Comparison of ENCODE assay signal across 23 mouse cellular contexts in genomic region chr10:31441491-31441890, GRCm38 (mm10). TPM values are rescaled to one million over a fixed set of nuclear protein-coding genes. Genes with fewer than 3 reads are reported as not detected.
DNase-seq lines count a peak whose midpoint lies in the region.
"Had no signal": no experiment of that assay in that cellular context is flagged by ENCODE, and none has a peak within 500 bp of the region (broad histone marks: within the 10 kb centered on the region; RNA-seq: fewer than 3 reads in every experiment).

No protein-coding gene starts in this region.

- H3K36me3 ChIP-seq in heart, embryonic 10.5 days, result no peaks in the 10 kb centered on the region
- H3K36me3 ChIP-seq: embryonic facial prominence, embryonic 10.5 days; embryonic facial prominence, embryonic 12.5 days; forebrain, embryonic 10.5 days; forebrain, embryonic 12.5 days; G1E had no signal

- H3K27me3 ChIP-seq in heart, embryonic 10.5 days (ENCODE audit: insufficient read depth, poor library complexity, severe bottlenecking), result no peaks in the 10 kb centered on the region
- H3K27me3 ChIP-seq: CH12.LX; embryonic facial prominence, embryonic 12.5 days; forebrain, embryonic 12.5 days had no signal

- H3K4me3 ChIP-seq in heart, embryonic 10.5 days, result no peak overlapping the region
- H3K4me3 ChIP-seq: embryonic facial prominence, embryonic 10.5 days; embryonic facial prominence, embryonic 12.5 days; forebrain, embryonic 10.5 days; forebrain, embryonic 12.5 days had no signal

- intact Hi-C loops in gastrocnemius, postnatal 14 days (cut with DNase I; ENCODE audit: low total_unique reads), result loop anchor here (10.0 kb wide), 1 partner anchor 617 kb away; no protein-coding TSS in a partner anchor

- H3K27ac ChIP-seq in heart, embryonic 10.5 days, result no peak overlapping the region
- H3K27ac ChIP-seq: embryonic facial prominence, embryonic 10.5 days; embryonic facial prominence, embryonic 12.5 days; forebrain, embryonic 10.5 days; forebrain, embryonic 12.5 days had no signal

- peaks cover 11% of the 10 kb centered on the region for H3K4me1 ChIP-seq in heart, embryonic 10.5 days
- H3K4me1 ChIP-seq: embryonic facial prominence, embryonic 12.5 days had no signal

- DNase-seq in heart, embryonic 10.5 days (ENCODE audit: low spot score), result peak; percentile 14
- no peak for DNase-seq in heart, adult 9 months (ENCODE audit: low spot score in 2 of 2)
- DNase-seq in 3T3-L1 (ENCODE audit: low read depth, low spot score), result peak; percentile 57
- peak; percentile 53 for DNase-seq in NIH3T3 (ENCODE audit: low read depth)
- no peak for DNase-seq in gastrocnemius, postnatal 14 days
- DNase-seq in spleen, postnatal 36 days (ENCODE audit: low spot score in 2 of 2), result no peak
- DNase-seq: adrenal gland, adult 2 months; adrenal gland, postnatal 10 days; adrenal gland, postnatal 25 days; B cell, adult 2 months; cerebellum, adult 11 months; cerebellum, adult 18-20 months; cerebellum, adult 8-10 months; cerebellum, adult 9-11 months; cerebellum, postnatal 14 days; cerebellum, postnatal 36 days had no signal

- no peaks in the 10 kb centered on the region for H3K9me3 ChIP-seq in heart, embryonic 10.5 days
- H3K9me3 ChIP-seq: embryonic facial prominence, embryonic 10.5 days; embryonic facial prominence, embryonic 12.5 days; forebrain, embryonic 10.5 days; forebrain, embryonic 12.5 days had no signal

RNA-seq across cellular contexts. Expression of gene Tpd52l1, which starts 4.3 kb away (rescaled TPM):
- polyA plus RNA-seq in heart, embryonic 10.5 days (2016; fragmentation: Nextera tagmentation; extraction: Ambion mirVana), result 19.2 and 24.7 TPM in 2 replicates
- 10 to 100 TPM; 16.8 to 21.0 TPM for total RNA-seq in gastrocnemius, postnatal 14 days (2021)
- total RNA-seq: CH12.LX, G1E had no signal
- polyA plus RNA-seq: CD4-positive, CD25-positive, alpha-beta regulatory T cell, adult 4 months; G1E had no signal

Comparison
In these comparisons a context has a peak if more than half of its experiments do, and no peak if none do; other contexts are left out.
1. DNase-seq: peak in heart, embryonic 10.5 days (single experiment), 3T3-L1 (single experiment) and NIH3T3 (single experiment); none in heart, adult 9 months (0 of 2), gastrocnemius, postnatal 14 days (single experiment) and spleen, postnatal 36 days (0 of 2).